Mouse (Mus musculus): ENCODE results near the gene Agl. TPM values are rescaled to one million over a fixed set of nuclear protein-coding genes. Genes with fewer than 3 reads are reported as not detected.
A peak's percentile ranks its signal among the peaks of the same experiment; 100 is the strongest.
"Not testable (repeated sequence)": the region's sequence is repeated elsewhere in the genome, so short reads cannot be mapped to it uniquely, and the experiment has no call there.

The Agl gene
- polyA plus RNA-seq, 1 experiment from 2014 or later, result 10.2 TPM

DNA sequence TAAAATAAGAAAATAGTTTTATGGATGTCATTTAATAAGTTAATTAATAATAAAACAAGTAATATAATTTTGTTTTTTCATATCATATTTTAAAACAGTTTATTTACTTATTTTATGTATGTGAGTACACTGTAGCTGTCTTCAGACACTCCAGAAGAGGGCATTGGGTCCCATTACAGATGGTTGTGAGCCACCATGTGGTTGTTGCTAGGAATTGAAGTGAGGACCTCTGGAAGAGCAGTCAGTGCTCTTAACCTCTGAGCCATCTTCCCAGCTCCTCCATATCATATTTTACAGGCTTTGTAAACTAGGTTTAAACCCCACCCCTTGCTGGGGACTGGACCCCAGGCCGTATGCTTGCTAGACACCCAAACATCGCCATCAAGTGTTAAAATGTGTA, 36.4 kb downstream of the Agl start:
- Histone ChIP-seq H3K9me3 (no peaks in the 10 kb centered on the region), H3K27me3 (replicated peaks; ENCODE audit: low read depth, poor library complexity, severe bottlenecking) (no peaks in the 10 kb centered on the region), H3K4me1 (no peaks in the 10 kb centered on the region), H3K4me3 (no peak overlapping the region), H3K36me3 (replicated peaks) (peaks cover 63% of the 10 kb centered on the region), H3K27ac (replicated peaks) (no peak overlapping the region)
- DNase-seq (ENCODE audit: low spot score), result no peak
- 90% methylated on average over 2 of the region's 2 CpGs for WGBS

DNA sequence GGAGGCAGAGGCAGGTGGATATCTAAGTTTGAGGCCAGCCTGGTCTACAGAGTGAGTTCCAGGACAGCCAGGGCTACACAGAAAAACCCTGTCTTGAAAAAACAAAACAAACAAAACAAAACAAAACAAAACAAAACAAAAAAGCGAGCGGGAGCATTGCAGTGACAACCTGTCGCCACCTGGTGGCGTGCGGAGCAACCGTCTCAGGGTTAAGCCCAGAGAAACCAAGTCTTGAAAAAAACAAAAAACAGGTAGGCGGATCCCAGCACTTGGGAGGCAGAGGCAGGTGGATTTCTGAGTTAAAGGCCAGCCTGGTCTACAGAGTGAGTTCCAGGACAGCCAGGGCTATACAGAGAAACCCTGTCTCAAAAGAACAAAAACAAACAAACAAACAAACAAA, 41.0 kb downstream of the Agl start:
- not testable (repeated sequence) for H3K27me3 ChIP-seq (replicated peaks; ENCODE audit: low read depth, poor library complexity, severe bottlenecking); H3K4me1 ChIP-seq; H3K4me3 ChIP-seq; DNase-seq (ENCODE audit: low spot score); H3K9me3 ChIP-seq; H3K27ac ChIP-seq (replicated peaks)
- H3K36me3 ChIP-seq (replicated peaks), result peaks cover 47% of the 10 kb centered on the region
- 88% methylated on average over 7 of the region's 7 CpGs for whole genome bisulfite sequencing

DNA sequence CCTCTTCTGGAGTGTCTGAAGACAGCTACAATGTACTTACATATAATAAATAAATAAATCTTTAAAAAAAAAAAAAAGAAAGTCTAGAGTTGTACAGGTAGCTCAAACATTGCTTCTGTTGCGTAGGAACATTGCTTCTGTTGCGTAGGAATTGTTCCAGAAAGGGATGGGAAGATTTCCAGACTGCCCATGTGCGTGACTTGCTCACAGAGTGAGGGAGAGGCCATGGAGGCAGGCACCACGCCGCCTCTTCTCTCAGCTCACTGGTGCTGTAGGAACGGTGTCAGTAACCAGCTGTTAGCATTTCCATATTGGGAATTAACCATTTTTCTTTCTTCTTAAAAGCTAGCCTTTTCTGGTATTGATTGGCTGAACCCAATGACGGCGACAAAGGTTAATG, 55.1 kb downstream of the Agl start:
- peaks cover 32% of the 10 kb centered on the region for H3K36me3 ChIP-seq (replicated peaks)
- H3K27me3 ChIP-seq (replicated peaks; ENCODE audit: low read depth, poor library complexity, severe bottlenecking), result no peaks in the 10 kb centered on the region
- H3K27ac ChIP-seq (replicated peaks), result no peak overlapping the region
- 96% methylated on average over 8 of the region's 8 CpGs for WGBS
- no peaks in the 10 kb centered on the region for H3K4me1 ChIP-seq
- H3K4me3 ChIP-seq, result no peak overlapping the region
- no peak for DNase-seq (ENCODE audit: low spot score)
- H3K9me3 ChIP-seq, result no peaks in the 10 kb centered on the region

DNA sequence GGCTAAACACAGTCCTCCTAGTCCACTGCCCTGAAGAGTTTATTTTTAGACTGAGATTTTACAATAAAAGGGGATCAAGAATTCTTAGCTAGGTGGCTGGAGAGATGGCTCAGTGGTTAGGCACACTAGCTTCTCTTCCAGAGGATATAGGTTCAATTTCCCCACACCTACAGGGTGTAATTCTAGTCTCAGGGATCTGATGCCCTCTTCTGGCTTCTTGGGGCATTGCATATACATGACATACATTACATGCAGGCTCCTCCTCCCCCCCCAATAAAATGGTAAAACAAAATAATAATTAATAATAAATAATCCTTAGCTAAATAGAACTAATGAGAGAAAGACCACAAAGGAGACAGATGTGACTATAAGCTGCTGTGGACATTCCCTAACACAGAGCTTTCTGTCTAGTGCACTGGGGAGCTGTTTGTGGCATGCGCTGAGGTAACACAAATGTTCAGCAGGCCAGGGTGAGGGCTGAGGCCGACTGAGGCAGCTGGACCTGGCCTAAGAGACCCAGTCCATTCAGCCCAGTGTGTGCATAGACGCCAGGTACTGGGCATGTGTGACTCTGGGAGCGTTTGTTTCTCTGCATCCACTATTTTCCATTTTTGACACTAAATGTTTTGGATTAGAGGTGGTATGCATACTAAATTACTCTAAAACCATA, 56.6 kb downstream of the Agl start:
- Histone ChIP-seq H3K36me3 (replicated peaks) (peaks cover 18% of the 10 kb centered on the region), H3K27me3 (replicated peaks; ENCODE audit: low read depth, poor library complexity, severe bottlenecking) (no peaks in the 10 kb centered on the region), H3K9me3 (no peaks in the 10 kb centered on the region), H3K4me1 (no peaks in the 10 kb centered on the region), H3K4me3 (no peak overlapping the region), H3K27ac (replicated peaks) (no peak overlapping the region)
- WGBS, result 83% methylated on average over 4 of the region's 4 CpGs
- peak; percentile 36 for DNase-seq (ENCODE audit: low spot score)

DNA sequence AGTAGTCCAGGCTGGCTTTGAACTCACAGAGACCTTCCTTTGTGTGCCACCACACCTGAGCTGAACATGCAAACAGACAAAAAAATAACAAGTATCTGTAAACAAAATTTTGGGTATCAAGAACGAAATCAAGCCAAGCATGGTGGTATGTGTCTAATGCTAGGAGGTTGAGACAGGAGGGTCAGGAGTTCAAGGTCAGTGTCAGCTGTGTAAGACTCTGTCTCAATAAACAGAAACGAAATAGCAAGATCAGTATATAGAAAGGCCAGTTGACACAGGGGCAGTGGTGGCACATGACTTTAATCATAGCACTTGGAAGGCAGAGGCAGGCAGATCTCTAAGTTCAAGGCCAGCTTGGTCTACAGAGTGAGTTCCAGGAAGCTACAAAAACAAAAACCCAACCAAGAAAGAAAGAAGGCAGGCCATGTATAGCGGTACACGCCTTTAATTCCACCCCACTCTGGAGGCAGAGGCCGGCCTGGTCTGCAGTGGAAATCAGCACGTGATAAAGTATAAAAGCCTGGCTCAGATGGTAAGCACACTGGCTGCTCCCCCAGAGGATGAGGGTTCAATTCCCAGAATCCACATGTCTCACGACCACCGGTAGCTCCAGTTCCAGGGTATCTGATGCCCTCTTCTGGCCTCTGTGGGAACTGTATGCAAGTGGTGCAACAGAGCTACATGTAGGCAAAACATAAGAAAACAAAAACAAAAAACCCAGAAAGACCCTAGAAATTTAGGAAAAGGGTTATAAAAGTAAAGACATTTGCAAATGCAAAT, 59.4 kb downstream of the Agl start:
- DNase-seq (ENCODE audit: low spot score), result peak; percentile 66
- Histone ChIP-seq H3K4me1 (no peaks in the 10 kb centered on the region), H3K36me3 (replicated peaks) (peaks cover 14% of the 10 kb centered on the region)

DNA sequence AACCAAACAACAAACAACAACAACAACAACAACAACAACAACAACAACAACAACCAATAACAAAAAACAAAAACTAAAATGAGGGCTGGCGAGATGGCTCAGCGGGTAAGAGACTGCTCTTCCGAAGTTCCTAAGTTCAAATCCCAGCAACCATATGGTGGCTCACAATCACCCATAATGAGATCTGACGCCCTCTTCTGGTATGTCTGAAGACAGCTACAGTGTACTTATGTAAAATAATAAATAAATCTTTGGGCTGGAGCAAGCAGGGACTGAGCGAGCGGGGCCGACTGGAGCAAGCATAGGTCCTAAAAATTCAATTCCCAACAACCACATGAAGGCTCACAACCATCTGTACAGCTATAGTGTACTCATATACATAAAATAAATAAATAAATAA, 60.3 kb downstream of the Agl start:
- H3K4me3 ChIP-seq; H3K4me1 ChIP-seq; H3K9me3 ChIP-seq; H3K27me3 ChIP-seq (replicated peaks; ENCODE audit: low read depth, poor library complexity, severe bottlenecking); H3K27ac ChIP-seq (replicated peaks); DNase-seq (ENCODE audit: low spot score): not testable (repeated sequence)
- H3K36me3 ChIP-seq (replicated peaks), result peaks cover 13% of the 10 kb centered on the region
- 89% methylated on average over 7 of the region's 7 CpGs for WGBS

More for the DNA sequence above, 59.4 kb downstream of the Agl start:
- Histone ChIP-seq H3K4me3 (no peak overlapping the region), H3K27me3 (replicated peaks; ENCODE audit: low read depth, poor library complexity, severe bottlenecking) (no peaks in the 10 kb centered on the region), H3K9me3 (no peaks in the 10 kb centered on the region), H3K27ac (replicated peaks) (no peak overlapping the region)
- 53% methylated on average over 8 of the region's 8 CpGs for WGBS

DNA sequence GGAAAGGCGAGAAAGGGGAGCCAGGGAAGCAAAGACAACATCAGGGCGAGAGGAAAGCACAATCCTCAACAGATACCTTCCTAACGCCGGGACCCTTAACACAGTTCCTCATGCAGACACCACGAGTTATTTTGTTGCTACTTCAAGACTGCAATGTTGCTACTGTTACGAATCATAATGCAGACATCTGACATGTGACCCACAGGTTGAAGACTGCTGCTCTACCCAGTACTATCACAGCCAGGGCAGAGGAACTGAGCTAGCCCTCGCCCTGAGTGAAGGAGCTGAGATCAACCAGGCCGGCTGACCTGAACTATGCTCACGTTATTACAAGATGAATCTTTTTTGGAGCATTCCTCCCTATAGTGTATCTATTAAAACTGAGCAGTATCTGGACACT, 67.0 kb downstream of the Agl start:
- H3K4me1 ChIP-seq, result no peaks in the 10 kb centered on the region
- H3K27me3 ChIP-seq (replicated peaks; ENCODE audit: low read depth, poor library complexity, severe bottlenecking), result no peaks in the 10 kb centered on the region
- WGBS, result 84% methylated on average over 9 of the region's 9 CpGs
- peaks cover 9% of the 10 kb centered on the region for H3K36me3 ChIP-seq (replicated peaks)
- no peaks in the 10 kb centered on the region for H3K9me3 ChIP-seq
- no peak overlapping the region for H3K4me3 ChIP-seq
- no peak overlapping the region for H3K27ac ChIP-seq (replicated peaks)
- DNase-seq (ENCODE audit: low spot score), result no peak

DNA sequence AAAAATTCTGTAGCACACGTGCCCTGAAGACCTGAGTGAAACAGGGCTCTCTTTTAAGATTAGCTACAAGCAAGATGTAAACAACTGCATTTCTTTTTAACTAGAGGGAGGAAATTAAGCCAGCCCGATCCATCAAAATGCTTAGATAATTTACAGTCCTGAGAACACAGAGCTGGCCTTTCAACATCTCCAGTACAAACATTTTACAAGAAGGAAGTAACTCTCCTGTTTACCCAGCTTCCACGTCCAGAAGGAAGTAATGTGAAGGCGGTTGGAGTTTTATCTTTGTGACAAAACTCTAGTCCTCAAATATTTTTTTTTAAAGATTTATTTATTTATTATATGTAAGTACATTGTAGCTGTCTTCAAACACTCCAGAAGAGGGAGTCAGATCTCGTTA, 67.9 kb downstream of the Agl start:
- DNase-seq (ENCODE audit: low spot score), result no peak
- Histone ChIP-seq H3K4me1 (no peaks in the 10 kb centered on the region), H3K27ac (replicated peaks) (no peak overlapping the region), H3K27me3 (replicated peaks; ENCODE audit: low read depth, poor library complexity, severe bottlenecking) (no peaks in the 10 kb centered on the region), H3K9me3 (no peaks in the 10 kb centered on the region), H3K4me3 (no peak overlapping the region), H3K36me3 (replicated peaks) (peaks cover 9% of the 10 kb centered on the region)
- 90% methylated on average over 5 of the region's 5 CpGs for WGBS

DNA sequence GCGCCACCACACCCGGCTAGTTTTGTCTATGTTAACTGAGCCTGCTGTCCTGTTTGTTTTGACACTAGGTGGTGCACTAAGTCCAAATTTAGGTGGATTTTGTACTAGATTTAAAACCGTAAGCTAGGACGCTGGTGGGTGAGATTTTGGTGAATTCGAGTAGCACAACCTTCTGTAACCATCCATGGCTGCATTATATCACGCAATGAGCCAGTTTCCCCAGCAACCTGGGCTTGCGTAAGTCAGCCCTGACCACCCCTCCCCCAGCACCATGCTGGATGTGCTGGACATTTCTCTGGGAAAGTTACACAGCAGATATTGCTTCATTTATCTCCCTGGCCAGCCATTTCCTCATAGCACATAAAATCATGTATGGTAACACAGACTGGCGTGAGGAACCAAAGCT, 70.6 kb downstream of the Agl start:
- H3K9me3 ChIP-seq, result no peaks in the 10 kb centered on the region
- no peak overlapping the region for H3K27ac ChIP-seq (replicated peaks)
- H3K4me3 ChIP-seq, result no peak overlapping the region
- WGBS, result 83% methylated on average over 8 of the region's 8 CpGs
- no peaks in the 10 kb centered on the region for H3K27me3 ChIP-seq (replicated peaks; ENCODE audit: low read depth, poor library complexity, severe bottlenecking)
- H3K36me3 ChIP-seq (replicated peaks), result no peaks in the 10 kb centered on the region
- DNase-seq (ENCODE audit: low spot score), result no peak
- no peaks in the 10 kb centered on the region for H3K4me1 ChIP-seq

DNA sequence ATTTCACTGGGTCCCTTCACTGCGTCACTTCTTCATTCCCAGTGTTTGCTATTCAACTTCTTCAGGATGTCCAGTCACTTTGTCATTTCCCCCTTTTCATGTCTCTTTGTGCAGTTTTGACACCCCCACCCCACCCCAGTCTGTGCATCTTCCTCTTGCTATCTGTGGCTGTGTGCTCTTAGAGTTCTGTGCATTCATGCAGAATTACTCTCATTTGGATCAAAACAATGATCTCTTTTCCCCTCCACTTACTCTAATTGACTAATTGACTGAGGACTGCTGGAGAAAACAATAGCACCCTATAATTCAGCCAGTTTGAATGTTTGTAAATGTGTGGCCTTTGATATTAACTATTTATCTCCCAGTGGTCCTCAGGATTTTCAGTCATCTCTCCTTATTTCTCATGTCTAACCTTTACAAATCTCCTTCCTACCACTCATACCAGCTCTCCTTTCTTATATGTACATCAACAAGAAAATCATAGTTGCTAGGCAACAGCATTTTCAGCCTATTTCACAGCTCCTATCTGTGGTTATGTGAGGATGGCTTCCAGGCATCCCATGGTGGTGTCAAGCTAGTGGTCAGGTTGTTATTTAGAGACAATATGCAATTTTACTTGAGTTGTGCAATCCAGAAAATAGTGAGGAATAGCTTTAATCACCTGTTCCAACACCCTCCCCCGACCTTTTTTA, 78.3 kb downstream of the Agl start:
- no peaks in the 10 kb centered on the region for H3K4me1 ChIP-seq
- 74% methylated on average over 2 of the region's 2 CpGs for WGBS
- H3K4me3 ChIP-seq, result no peak overlapping the region
- no peaks in the 10 kb centered on the region for H3K36me3 ChIP-seq (replicated peaks)
- no peaks in the 10 kb centered on the region for H3K27me3 ChIP-seq (replicated peaks; ENCODE audit: low read depth, poor library complexity, severe bottlenecking)
- DNase-seq (ENCODE audit: low spot score), result no peak
- no peak overlapping the region for H3K27ac ChIP-seq (replicated peaks)
- H3K9me3 ChIP-seq, result no peaks in the 10 kb centered on the region

DNA sequence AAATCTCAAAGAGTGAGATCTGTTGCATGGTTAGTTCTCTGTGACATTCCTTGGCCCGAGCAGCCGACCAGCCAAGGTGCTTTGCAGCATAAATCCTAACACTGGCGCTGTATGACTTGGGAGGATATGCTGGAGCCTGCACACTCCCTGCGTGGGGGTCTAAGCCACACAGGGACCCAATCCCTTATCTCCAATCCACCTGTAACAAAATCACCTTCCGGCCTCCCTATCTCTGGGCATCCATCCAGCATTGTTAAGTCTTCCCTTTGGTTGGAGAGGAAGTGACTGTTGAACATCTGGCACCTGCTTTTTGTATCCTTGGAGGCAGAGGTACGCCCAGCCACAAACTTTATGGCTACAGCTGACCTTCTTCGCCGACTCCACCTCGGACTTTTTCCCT, 81.2 kb downstream of the Agl start:
- 75% methylated on average over 9 of the region's 9 CpGs for WGBS
- H3K27me3 ChIP-seq (replicated peaks; ENCODE audit: low read depth, poor library complexity, severe bottlenecking), result no peaks in the 10 kb centered on the region
- H3K9me3 ChIP-seq, result no peaks in the 10 kb centered on the region
- no peak for DNase-seq (ENCODE audit: low spot score)
- no peak overlapping the region for H3K4me3 ChIP-seq
- H3K4me1 ChIP-seq, result peaks cover 6% of the 10 kb centered on the region
- H3K27ac ChIP-seq (replicated peaks), result no peak overlapping the region
- no peaks in the 10 kb centered on the region for H3K36me3 ChIP-seq (replicated peaks)

DNA sequence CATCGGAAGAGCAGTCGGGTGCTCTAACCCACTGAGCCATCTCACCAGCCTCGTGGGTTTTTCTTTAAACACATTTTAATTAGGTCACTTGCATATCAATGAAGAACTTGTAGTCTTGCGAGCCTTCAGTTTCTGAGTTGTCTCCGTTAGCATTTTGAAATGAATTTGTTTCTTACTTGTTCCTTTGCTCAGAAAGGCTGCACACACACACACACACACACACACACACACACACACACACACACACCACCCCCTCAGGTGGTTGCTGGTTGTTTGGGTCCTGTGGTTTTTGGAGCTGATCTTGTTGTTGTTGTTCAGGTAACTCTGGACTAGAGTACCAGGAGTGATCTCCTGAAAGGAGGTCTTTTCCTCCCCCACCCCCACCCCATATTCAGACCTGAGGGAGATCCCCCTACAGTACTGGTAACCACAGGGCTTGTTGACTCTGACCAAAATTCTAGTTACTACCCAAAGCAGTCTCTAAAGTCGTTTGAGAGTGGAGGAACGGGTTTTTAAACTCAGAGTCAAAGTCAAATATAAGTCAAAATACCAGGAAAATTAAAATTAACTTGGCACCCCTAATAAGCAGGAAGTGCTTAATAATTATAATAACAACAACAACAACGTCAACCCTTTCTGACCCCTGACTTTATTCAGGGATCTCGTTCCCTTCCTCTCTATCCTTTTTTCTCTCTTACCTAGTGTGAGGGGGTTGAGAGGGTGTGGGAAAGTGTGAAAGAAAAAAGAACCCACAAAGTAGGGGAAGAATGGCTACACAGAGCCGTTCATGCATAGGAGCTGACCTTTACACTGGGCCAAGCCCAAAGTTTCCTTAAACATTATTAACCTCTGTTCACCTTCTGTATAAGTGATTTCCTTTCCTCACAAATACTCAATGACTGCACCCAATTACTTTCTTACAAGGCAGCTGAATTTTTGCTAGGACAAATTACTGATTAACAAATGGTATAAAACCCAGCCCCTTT, 84.2 kb downstream of the Agl start:
- no peaks in the 10 kb centered on the region for H3K9me3 ChIP-seq
- no peak overlapping the region for H3K27ac ChIP-seq (replicated peaks)
- DNase-seq (ENCODE audit: low spot score), result no peak
- no peak overlapping the region for H3K4me3 ChIP-seq
- no peaks in the 10 kb centered on the region for H3K36me3 ChIP-seq (replicated peaks)
- 54% methylated on average over 10 of the region's 10 CpGs for WGBS
- no peaks in the 10 kb centered on the region for H3K27me3 ChIP-seq (replicated peaks; ENCODE audit: low read depth, poor library complexity, severe bottlenecking)
- peaks cover 6% of the 10 kb centered on the region for H3K4me1 ChIP-seq
